Mouse (Mus musculus) erythroblast, embryonic 14.5 days (primary cell): ENCODE data around the gene Orm1.

ENCODE experiments used
- GATA1 ChIP-seq: IDR thresholded peaks from 2 replicates; pipeline ENCODE4 v1.6.1; 2012; ENCODE audit warnings: low read length, inconsistent platforms, mixed read lengths
- TAL1 ChIP-seq: IDR thresholded peaks from 3 replicates; pipeline ENCODE4 v1.6.1; 2012; ENCODE audit warnings: low read length, inconsistent platforms, mixed read lengths

- TF ChIP-seq GATA1 (no peak), TAL1 (no peak)
These were observed 11.0 kb upstream of the Orm1 start for GRCm38 (mm10) chr4:63333403-63333802.
